Mouse (Mus musculus): Measurements from ENCODE around the gene Ehbp1.

The Ehbp1 gene

GRCm38 (mm10) chr11:22286371-22286872 lies 55.7 kb downstream of the Ehbp1 start:
- no peak for DNase-seq

GRCm38 (mm10) chr11:22276656-22277055 lies 65.4 kb downstream of the Ehbp1 start:
- DNase-seq, result no peak

GRCm38 (mm10) chr11:22274144-22274543 lies 67.9 kb downstream of the Ehbp1 start:
- DNase-seq, result no peak

GRCm38 (mm10) chr11:22273378-22273777 lies 68.7 kb downstream of the Ehbp1 start:
- no peak for DNase-seq

GRCm38 (mm10) chr11:22271889-22272288 lies 70.2 kb downstream of the Ehbp1 start:
- no peak for DNase-seq

- DNase-seq, result no peak
Observed at GRCm38 (mm10) chr11:22269643-22270042, 72.4 kb downstream of the Ehbp1 start.

GRCm38 (mm10) chr11:22269173-22269572 lies 72.9 kb downstream of the Ehbp1 start:
- no peak for DNase-seq

GRCm38 (mm10) chr11:22267014-22267413 lies 75.1 kb downstream of the Ehbp1 start:
- no peak for DNase-seq

- no peak for DNase-seq
Observed at GRCm38 (mm10) chr11:22255418-22255817, 86.7 kb downstream of the Ehbp1 start.

GRCm38 (mm10) chr11:22249363-22249762 lies 92.7 kb downstream of the Ehbp1 start:
- peak; percentile 65 for DNase-seq

- no peak for DNase-seq
Observed at GRCm38 (mm10) chr11:22247736-22248135, 94.4 kb downstream of the Ehbp1 start.

- no peak for DNase-seq
Observed at GRCm38 (mm10) chr11:22247069-22247468, 95.0 kb downstream of the Ehbp1 start.

- DNase-seq, result no peak
Observed at GRCm38 (mm10) chr11:22235558-22235957, 106.5 kb downstream of the Ehbp1 start.

GRCm38 (mm10) chr11:22234739-22235138 lies 107.4 kb downstream of the Ehbp1 start:
- no peak for DNase-seq

- DNase-seq, result no peak
Observed at GRCm38 (mm10) chr11:22230906-22231305, 111.2 kb downstream of the Ehbp1 start.

- DNase-seq, result peak; percentile 58
Observed at GRCm38 (mm10) chr11:22225619-22226018, 116.5 kb downstream of the Ehbp1 start.

- DNase-seq, result no peak
Observed at GRCm38 (mm10) chr11:22218222-22218621, 123.9 kb downstream of the Ehbp1 start.

- DNase-seq, result no peak
Observed at GRCm38 (mm10) chr11:22216941-22217340, 125.2 kb downstream of the Ehbp1 start.

- peak; percentile 45 for DNase-seq
Observed at GRCm38 (mm10) chr11:22206611-22207010, 135.5 kb downstream of the Ehbp1 start.

- no peak for DNase-seq
Observed at GRCm38 (mm10) chr11:22206191-22206590, 135.9 kb downstream of the Ehbp1 start.

- no peak for DNase-seq
Observed at GRCm38 (mm10) chr11:22203413-22203812, 138.7 kb downstream of the Ehbp1 start.

- no peak for DNase-seq
Observed at GRCm38 (mm10) chr11:22201125-22201524, 141.0 kb downstream of the Ehbp1 start.

GRCm38 (mm10) chr11:22199881-22200280 lies 142.2 kb downstream of the Ehbp1 start:
- DNase-seq, result no peak

- no peak for DNase-seq
Observed at GRCm38 (mm10) chr11:22198406-22198805, 143.7 kb downstream of the Ehbp1 start.

GRCm38 (mm10) chr11:22197935-22198334 lies 144.2 kb downstream of the Ehbp1 start:
- no peak for DNase-seq

- DNase-seq, result no peak
Observed at GRCm38 (mm10) chr11:22196776-22197175, 145.3 kb downstream of the Ehbp1 start.

All from retina, postnatal 1 day (tissue).